Mouse (Mus musculus): ENCODE results near the gene Uvrag.

Gene Uvrag

DNA sequence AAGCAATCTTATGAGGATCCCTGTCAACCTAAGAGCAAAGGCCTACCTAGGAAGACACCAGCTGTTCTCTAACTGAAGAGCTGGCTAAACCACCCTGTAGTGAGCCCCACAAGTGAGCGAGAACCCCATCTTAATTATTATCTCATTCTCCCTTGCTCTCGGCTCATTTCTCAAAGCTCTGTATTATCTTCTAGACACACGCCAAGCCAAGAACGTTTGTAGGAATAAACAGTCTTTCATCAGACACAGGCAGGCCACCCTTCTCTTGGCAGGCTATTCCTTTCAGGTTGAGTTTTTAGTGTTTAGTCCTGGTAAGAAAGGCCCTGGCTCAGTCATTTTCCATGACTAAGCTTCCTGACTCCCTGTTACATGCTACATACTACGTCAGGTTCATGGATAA is 218.0 kb downstream of the Uvrag start:
- no peak for DNase-seq

DNA sequence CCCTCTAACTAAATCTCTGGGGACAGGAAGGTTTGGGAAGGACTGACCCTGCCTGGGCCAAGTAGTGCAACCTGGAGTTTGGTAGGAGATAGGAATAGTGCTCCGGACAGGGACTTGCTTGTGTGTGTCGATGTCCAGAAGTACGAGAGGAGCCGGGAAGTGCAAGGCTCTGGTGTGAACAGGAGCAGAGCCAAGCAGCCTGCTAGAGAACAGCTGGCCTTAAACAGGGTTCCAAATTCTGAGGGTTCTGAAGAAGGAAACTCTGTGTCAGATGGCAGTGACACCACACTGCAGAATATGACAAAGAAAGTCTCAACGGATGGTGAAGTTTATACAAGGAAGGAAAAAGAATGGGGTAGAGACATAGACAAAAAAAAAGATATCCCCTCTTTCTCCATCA is 223.5 kb downstream of the Uvrag start:
- no peak for DNase-seq

DNA sequence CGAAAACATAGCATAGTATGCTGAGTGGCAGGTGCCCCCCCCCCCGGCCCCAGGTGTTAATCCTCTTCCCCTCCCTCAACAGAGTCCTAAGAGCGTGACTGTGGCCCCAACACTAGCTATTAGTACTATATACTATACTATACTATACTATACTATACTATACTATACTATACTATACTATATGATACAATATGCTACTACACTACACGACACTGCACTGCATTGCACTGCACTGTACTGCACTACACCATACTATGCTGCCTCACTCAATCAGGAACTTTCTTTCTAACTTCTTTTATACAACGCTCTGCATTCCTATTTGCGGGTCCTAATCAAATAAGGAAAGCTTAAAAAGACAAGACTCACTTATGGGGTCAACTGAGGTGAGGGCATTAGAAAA is 224.4 kb downstream of the Uvrag start:
- DNase-seq, result no peak

DNA sequence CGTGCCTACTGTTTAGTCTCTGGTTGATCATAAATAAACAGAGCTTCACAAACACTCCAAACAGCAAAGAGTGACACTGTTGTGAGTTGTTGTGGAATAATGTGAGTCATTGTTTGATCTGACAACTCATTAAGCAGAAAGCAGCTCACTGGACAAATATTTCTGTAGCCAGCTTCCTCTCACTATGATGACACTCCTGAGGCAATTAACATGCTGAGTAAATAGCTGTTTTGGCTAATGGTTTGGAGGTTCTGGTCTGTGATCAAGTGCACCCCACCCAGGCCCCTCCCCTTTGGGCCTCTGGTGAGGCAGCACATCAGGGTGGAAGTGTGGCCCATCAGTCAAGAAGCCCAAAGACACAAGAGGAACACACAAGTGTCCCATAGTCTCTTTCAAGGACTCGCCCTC is 228.0 kb downstream of the Uvrag start:
- DNase-seq, result no peak

DNA sequence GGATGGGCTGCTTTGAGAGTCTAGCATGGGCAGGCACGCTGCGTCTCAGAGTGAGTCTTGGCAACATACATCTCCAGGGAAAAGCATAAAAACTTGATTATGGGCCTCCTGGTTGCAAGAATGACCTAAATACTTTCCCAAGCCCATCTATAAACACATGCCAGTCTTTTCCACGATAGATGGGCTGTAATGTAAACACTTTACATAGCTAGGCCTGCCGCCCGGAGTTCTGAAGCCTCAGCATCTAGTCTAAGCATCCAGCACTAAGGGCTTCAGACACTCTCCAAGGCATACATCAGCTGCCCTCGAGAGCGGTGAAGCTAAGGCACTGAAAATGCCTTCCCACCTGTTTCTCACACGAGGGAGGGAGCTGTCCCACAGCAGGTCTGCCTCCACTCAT is 229.7 kb downstream of the Uvrag start:
- DNase-seq, result no peak

DNA sequence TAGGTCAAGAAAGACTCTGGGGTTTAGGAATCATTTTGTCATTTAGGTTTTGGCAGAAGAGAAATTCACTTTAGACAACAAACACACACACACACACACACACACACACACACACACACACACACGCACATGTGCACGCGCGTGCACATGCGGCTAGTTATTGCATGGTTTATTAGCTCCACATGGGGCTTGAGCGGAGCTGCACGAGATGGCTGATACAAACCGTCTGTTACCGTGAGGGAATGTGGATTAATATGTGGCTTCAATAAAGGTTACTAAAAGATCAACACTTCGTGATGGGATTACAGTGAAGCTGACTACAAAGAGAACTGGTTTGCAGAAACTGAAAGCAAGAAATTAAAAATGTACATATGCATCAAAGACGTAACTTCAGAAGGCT is 230.2 kb downstream of the Uvrag start:
- no peak for DNase-seq

DNA sequence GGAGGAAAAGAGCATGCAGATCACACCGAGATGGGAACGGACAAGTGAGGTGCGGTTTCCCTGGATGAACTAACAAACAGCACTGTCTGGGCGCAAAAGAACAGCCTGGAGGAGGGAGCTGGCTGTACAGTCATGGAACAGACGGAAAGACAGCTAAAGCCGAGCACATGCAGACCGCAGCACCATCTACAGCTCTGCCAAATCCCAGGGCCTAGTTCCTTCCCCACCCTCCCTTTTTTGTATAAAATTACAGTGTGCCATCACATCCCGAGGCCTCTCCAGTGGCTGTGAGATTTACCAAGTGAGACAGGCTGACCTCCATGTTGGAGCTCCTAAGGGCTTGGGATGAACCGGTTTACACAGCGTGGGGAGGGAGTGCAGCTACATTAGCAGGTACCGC is 230.8 kb downstream of the Uvrag start:
- no peak for DNase-seq

DNA sequence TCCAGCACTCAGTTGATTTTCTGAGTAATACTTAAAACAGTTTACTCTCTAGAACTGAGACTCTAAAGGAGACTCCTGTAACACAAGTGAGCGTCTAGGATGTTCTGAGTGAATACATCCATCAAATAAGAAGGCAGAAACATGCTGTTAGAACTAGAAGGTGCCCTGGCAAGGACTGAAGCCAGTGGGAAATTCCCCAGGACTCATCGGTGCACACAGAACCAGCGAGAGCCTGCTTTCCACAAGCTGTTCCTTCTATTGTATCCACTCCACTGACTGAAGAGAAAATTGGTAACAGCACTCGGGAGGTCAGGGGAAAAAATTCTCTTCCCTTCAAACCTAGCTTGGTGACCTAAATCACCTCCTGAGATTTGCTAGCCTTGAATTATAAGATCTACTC is 233.5 kb downstream of the Uvrag start:
- no peak for DNase-seq

DNA sequence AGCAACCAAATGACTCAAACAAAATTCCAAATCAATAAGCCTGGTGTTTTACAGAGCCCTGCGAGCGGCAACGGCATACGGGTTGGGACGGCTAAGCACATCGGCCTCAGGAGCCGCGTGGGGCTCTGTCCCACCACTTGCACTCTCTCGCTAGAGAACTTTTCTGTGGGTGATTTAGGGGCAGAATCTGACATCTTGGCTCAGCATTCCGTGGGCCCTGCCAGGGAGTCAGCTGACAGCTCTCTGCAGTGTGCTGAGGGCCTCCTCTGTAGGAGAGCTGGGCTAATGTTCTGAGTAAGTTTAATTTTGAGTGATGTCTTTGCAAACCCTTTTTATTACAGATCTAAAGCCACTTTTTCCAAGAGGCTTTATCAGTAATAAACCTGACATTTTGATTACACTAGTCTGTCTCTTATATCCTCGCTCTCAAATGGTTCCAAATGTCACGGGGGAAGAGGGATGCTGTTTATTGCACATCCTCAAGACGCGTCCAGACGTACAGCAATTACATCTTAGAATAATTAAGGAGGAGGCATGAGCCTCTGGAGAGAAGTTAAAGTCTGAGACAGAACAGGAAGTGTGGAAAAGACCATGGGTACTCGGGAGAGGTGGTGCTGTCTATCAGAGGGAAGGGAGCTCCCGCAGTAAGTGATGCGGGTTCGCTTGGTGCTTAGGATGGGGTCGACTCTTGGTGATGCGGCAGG is 236.1 kb downstream of the Uvrag start:
- no peak for DNase-seq

DNA sequence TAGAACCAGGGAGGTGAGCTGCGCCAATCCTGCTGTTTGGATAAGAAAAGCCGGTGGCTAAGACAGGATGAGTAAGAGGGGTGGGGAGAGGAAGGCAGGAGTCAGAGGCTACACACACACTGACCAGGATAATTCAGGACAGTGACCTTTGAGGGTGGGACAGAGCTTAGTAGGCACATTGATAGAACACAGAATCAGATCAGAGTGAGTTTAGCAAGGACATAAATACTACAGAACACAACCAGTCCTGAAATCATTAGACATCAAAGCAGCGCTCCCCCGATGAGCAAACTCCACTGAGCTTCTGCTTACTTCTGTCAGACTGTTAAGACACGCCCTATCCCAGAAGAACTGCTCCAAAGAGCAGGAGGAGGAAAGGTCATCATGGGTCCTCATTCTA is 237.1 kb downstream of the Uvrag start:
- DNase-seq, result no peak

DNA sequence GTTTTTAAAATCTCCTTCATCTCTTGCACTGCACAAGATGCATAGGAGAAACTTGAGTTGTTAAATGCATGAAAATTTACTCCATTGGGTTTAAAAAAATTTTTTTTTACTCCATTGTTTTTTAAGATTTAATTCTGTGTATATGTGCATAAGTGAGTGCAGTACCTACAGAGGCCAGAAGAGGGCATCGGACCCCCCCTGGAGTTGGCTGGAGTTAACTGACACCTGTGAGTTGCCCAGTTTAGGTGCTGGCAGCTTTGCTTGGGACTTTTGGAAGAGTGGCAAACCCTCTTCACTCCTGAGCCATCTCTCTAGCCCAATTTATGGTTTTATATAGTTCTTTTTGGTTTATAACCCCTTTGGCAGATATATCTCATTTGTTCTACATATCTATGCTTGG is 239.8 kb downstream of the Uvrag start:
- no peak for DNase-seq

DNA sequence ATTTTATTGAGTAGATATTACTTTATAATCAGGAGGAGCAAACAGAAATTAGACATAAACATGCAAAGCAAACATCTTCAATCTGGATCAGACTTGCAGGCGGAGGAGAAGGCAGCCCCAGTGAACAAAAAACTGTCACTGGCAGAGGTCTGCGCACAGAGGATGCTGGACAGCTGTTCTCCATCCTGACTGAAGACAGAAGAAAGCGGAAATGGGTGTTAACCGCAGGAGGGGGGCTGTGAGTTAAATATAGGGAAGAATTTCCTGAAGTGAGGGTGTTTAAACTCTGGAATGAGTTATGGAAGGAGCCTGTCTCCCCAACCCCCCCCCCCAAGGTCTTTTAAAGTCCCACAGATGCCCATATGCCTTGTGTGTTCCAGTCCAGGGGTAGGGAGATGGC is 241.1 kb downstream of the Uvrag start:
- no peak for DNase-seq

DNA sequence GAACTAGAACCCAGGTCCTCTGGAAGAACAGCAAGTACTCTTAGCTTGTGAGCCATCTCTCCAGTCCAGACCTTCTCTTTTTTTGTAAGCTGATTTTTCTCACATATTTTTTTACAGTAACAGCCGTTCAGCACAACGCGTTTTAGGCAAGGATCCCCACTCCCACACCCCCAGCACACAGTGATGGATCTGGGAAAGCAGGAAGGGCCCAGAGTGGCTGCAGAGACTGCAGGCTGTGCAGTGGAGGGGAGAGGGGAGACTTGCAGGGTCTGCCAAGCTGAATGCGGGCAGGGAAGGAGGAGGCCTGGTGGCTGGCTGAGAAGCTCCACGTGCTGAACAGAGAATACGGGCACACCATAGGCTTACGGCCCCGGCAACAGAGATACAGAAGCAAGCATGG is 243.6 kb downstream of the Uvrag start:
- DNase-seq, result no peak

DNA sequence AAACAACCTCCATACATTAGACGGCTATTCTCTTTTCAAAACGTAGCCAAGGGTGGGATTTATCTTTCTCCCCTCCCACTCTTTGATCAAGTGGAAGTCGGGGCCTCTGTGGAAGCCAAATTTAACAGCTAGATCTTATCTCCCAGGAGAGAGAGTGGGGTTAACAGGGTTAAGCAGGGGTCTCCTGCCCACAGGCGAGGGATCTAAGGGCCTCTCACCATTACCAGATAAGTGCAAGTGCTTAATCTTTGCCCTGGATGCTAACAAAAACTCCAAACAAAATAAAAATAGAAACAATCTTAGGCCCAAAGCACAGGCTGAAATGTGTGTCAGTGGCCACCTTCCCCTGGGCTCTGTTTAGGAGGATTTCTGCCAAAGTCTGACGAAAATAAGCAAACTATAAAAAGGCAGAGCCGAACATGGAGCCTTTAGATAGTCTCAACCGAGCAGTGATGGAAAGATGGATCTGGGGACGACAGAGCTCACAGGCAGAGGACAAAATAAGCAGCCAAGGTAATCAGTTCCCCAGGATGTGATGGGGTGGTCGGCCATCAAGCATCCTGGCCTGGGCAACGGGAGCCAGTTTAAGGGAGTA is 245.3 kb downstream of the Uvrag start:
- DNase-seq, result no peak

DNA sequence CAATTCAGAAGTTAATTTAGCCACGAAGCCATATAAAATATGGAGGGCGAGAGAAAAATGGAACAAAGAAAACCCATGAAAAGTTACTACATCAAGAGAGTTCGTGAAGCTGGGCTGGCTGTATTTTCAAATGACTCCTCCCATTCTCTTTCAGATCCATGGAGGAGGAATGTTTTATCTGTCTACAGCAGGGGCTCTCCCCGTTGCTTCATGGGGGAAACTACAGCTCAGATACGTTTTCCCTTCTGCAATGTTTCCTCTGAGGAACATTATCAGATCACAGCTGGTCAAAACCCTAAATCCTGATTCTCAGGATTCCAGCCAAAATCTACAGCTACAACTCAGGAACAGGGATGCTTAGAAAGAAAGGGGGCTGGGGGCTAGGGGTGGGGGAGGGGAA is 246.2 kb downstream of the Uvrag start:
- DNase-seq, result no peak

DNA sequence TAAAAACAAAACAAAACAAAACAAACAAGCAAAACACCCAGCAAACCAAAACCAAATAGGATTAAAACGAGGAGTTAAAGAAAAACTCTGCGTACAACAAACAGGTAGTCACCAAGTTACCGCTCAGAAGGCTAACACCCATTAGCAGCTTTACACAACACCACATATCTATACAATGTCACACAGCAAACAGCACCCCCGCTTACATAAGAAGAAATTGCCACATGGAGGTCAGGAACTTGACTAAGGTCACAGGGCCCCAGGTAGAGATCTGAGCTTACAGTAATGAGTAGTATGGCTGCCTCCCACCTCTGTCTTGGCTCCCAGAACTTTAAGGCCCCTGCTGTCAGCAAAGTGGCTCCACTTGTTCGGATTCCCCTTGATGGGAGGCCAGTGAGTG is 246.6 kb downstream of the Uvrag start:
- DNase-seq, result no peak

DNA sequence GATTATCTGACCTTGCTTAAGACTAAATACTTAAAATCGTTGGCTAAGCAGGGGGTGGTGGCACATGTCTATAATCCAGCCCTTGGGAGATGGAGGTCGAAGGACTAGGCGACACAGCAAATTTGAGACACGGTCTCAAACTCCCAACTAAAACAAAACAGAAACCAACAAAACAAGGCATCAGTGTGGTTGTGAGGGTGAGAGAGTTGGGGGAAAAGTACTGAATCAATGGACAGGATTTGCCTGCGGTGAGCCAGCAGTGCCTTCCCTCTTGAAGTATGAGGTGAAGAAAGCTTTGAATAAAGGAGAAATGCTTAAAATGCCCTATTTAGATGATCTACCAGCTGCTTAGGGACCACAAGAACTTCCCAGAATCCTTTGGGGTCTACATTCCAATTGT is 247.8 kb downstream of the Uvrag start:
- no peak for DNase-seq

DNA sequence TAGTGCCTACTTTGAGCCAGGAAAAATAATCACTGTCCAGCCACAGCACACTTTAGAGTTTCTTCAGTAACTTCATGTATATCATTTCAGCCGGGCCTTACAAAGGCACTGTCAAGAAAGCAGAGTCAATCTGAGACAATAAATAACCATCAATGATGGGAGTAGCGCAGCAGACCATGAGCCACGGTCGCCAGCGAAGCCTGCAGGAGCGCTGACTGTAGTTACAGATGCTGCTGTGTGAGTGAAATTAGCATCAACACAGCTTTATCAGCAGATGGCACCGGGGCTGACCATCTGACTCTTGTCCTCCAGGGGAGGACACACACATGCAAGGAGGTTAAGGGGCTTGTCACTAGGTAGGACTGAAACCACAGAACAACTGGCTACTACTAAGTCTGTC is 251.7 kb downstream of the Uvrag start:
- no peak for DNase-seq

DNA sequence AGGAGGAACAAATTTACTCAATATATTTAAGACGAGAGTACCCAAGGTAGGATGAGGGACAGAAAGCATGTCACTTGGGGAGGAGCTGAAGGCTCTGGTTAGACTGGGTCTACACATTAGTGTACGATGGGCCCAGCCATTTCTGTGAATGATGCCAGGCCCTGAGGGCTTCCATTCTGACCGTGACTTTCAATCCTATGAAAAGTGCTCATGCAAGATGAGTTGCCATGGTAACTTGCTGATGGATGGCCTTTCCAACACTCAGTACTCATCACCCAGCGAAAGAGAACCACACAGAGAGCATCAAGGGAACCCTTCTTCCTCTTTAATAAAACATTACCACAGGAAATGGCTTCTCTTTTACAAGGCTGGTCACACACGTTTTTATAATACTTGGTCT is 252.1 kb downstream of the Uvrag start:
- DNase-seq, result no peak

DNA sequence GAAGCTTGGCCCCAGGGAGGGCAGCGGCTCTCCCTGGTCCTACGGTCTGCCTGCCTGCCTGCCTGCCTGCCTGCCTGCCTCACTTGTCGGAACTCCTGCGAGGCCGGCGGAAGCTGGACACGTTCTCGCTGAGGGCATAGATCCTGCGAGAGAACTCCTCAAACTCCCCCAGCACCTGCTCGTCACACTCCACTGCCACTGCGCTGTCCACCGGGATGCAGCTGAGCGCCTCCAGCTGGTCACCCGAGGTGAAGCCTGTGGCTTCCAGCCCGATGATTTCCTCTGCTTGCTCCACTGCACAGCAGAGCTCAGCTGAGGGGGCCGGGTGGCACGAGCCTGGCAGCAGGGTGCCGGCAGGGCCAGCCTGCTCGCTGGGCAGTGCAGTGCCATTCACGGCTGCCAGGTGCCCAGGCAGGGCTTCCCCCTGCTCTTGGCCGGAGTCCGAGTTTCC is 253.1 kb downstream of the Uvrag start:
- DNase-seq, result no peak

DNA sequence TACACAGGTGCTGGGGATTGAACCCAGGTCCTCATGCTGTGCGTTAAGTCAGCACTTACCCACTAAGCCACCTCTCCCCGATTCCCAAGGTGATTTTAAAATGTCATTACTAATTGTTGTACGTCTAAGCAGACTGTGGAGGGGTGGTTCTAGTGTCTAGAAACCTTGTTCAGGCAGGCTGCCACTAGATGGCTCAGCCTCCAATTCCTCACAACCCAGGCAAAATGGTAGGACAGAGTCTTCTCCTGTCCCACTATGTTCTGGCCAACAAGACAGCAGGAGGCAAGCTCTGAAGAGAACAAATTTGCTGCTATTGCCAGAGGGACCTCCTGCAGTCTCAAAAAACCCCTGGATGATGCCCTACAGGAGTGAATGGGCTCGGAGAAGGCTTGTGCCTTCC is 259.1 kb downstream of the Uvrag start:
- DNase-seq, result no peak

DNA sequence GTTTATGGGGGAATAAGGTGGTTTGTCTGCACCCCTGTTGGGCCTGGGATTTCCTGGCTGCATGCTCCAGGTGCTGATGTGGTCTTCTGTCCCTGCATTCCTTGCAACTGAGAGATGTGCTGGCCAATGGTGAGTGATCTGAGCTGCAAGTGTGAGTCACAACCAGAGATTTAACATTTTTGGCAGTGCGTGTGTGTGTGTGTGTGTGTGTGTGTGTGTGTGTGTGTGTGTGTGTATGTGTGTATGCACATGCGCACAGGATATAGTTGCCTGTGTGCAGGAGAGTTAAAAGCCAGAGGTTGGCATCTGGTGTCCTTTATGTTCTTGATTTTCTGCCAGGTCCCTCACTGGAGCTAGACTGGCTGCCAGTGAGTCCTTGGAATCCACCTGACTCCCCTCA is 261.8 kb downstream of the Uvrag start:
- no peak for DNase-seq

DNA sequence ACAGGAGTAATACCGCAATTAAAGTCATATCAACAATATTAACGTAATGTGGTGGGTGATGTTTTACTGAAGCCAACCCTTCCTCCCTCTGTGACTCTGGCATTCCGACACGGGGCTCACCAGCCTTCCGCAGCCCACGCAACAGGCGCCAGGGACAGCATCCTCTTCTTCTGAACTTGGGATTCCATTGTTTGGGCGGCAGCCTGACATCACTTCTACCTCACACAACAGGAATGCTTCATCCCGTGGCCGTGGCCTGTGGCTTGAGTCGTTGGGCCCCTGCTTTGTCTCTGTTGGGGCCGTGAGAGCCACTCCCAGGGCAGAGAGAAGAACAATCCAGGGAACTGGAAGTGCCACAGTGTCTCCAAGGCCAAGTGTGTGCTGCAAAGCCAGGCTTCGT is 264.8 kb downstream of the Uvrag start:
- DNase-seq, result no peak

DNA sequence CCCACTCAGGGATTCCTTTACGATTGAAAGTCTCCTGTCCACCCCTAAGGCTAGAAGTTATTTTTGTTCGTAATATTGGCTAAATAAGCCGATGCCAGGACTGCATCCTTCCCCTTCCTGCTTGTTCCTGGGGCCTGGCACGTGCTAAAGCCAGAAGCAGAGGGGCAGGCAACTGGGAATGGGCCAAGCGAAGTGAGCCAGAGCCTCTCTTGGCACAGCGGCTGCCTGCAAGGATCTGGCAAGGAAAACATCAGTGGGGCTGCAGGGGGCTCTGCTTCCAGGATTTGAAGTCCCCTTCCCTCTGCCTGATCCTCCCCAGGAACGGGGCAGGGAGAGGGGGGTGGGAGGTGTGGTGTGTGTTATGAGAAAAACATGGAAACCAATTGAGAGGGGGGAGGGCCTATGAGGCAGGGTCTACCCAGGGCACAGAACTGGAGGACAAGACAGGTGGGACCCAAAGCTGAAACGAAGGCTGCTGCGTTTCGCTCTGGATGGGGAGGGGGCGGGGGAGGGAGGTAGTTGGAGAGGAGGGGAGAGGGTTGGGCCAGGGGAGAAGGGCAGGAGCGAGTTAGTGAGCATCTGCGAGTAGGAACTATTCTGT is 265.5 kb downstream of the Uvrag start:
- DNase-seq, result no peak

Measured in liver (tissue).